Mouse (Mus musculus): Measurements from ENCODE around the gene Kri1. TPM values are rescaled to one million over a fixed set of nuclear protein-coding genes. Genes with fewer than 3 reads are reported as not detected.
"Not testable (repeated sequence)": the region's sequence is repeated elsewhere in the genome, so short reads cannot be mapped to it uniquely, and the experiment has no call there.

Gene Kri1
- polyA plus RNA-seq, 1 experiment from 2014 or later, result 13.6 TPM

DNA sequence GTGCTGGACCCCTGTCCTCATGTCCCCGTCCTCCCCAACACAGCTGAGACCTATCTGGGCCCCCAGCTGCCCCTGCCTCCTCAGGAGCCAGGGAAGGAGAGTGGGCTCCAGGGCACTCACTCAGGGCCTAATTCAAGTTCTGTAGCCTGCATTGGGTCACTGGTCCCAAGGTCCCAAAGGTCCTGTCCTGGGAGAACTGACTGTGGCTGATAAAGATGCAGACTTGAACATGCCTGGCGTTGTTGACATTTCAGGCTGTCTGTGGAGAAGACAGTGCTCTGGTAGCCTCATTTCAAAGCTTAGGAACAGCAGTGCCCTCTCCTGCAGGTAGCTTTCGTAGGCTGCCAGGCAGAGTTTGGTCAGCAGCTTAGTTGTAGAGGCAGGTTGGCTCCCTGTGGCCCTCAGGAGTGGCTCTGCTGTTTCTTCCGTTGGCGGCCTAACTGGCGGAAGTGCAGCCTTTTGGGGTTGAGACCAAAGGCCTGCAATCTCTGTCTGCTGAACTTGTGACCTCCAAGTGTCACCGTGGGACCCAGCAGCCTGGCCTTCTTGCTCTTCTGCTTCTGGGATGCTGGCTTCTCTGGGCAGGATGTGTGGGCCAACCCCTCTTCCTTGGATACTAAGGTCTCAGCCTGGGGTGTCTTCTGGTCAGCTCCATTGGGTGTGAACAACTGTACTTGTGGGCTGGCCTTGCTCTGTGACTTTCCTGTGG, 14.1 kb downstream of the Kri1 start:
- no peak overlapping the region for H3K4me3 ChIP-seq
- H3K4me2 ChIP-seq, result no peak overlapping the region
- WGBS, result 66% methylated on average over 7 of the region's 7 CpGs
- ATAC-seq (ENCODE audit: insufficient number of reproducible peaks, low FRiP score), result no peak
- no peaks in the 10 kb centered on the region for H3K27me3 ChIP-seq (replicated peaks)
- H3K9me3 ChIP-seq (replicated peaks), result no peaks in the 10 kb centered on the region
- peaks cover 27% of the 10 kb centered on the region for H3K4me1 ChIP-seq (replicated peaks)
- peak overlapping the region; percentile 24 for H3K27ac ChIP-seq (ENCODE audit: poor library complexity, severe bottlenecking)
- no peak overlapping the region for H3K9ac ChIP-seq
- peaks cover 98% of the 10 kb centered on the region for H3K36me3 ChIP-seq

DNA sequence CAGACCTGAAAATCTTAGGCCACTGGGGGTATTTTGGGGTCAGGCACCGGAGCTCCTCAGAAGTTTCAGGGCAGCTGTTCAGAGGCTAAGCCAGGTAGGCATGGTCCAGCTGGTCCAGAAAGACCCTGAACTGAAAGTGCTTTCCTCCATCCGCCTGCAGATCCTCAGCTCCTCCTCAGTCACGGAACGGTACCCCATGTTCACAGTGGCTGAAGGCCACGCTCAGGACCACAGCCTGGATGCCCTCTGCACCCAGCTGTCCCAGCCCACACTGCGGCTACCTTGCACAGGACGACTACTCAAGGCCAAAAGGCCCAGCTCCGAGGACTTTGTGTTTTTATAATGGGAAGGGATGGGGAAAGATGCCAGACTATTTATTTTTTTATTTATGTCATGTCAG, 14.7 kb downstream of the Kri1 start:
- no peaks in the 10 kb centered on the region for H3K27me3 ChIP-seq (replicated peaks)

DNA sequence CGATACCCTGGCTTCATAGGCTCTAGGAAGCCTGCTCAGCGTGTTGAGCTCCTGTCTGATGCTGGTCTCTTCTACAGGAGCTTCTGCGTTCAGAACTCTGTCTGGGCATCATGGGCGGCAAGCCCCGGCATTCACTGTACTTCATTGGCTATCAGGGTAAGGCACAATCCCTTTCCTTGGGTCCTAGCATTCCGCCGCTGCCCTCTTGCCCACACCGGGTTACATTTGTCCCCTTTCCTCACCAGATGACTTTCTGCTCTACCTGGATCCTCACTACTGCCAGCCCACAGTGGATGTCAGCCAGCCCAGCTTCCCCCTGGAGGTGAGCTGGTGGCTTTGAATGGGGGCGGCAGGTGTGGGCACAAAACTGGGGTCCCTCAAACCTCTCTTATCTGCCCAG, 15.4 kb downstream of the Kri1 start:
- H3K36me3 ChIP-seq, result peaks cover 97% of the 10 kb centered on the region
- H3K27ac ChIP-seq (ENCODE audit: poor library complexity, severe bottlenecking), result no peak overlapping the region
- H3K4me1 ChIP-seq (replicated peaks), result peaks cover 29% of the 10 kb centered on the region
- no peak for ATAC-seq (ENCODE audit: insufficient number of reproducible peaks, low FRiP score)
- H3K4me3 ChIP-seq, result no peak overlapping the region
- no peaks in the 10 kb centered on the region for H3K27me3 ChIP-seq (replicated peaks)
- H3K4me2 ChIP-seq, result no peak overlapping the region
- H3K9ac ChIP-seq, result no peak overlapping the region; the same call in 1 of the 2 replicates
- no peaks in the 10 kb centered on the region for H3K9me3 ChIP-seq (replicated peaks)
- 90% methylated on average over 9 of the region's 9 CpGs for WGBS

More for the DNA sequence above, 14.7 kb downstream of the Kri1 start:
- Histone ChIP-seq H3K4me3 (no peak overlapping the region), H3K9me3 (replicated peaks) (no peaks in the 10 kb centered on the region), H3K9ac (no peak overlapping the region), H3K27ac (ENCODE audit: poor library complexity, severe bottlenecking) (peak overlapping the region; percentile 24; the same call in 1 of the 2 replicates), H3K4me1 (replicated peaks) (peaks cover 27% of the 10 kb centered on the region), H3K36me3 (peaks cover 98% of the 10 kb centered on the region), H3K4me2 (no peak overlapping the region)
- 85% methylated on average over 8 of the region's 8 CpGs for WGBS
- ATAC-seq (ENCODE audit: insufficient number of reproducible peaks, low FRiP score), result no peak

DNA sequence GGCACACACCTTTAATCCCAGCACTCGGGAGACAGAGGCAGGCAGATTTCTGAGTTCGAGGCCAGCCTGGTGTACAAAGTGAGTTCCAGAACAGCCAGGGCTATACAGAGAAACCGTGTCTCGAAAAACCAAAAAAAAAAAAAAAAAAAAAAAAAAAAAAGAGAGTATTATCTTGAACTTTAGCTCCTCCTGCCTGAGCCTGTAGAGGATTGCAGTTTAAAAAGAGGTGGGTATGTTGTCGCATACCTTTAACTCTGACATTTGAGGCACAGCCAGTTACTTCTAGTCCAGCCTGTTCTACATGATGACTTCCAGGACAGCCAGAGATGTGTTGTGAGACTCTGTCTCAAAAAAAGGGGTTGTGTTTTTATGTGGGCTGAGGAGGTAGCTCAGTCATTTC, 18.2 kb downstream of the Kri1 start:
- WGBS, result 89% methylated on average over 5 of the region's 5 CpGs

DNA sequence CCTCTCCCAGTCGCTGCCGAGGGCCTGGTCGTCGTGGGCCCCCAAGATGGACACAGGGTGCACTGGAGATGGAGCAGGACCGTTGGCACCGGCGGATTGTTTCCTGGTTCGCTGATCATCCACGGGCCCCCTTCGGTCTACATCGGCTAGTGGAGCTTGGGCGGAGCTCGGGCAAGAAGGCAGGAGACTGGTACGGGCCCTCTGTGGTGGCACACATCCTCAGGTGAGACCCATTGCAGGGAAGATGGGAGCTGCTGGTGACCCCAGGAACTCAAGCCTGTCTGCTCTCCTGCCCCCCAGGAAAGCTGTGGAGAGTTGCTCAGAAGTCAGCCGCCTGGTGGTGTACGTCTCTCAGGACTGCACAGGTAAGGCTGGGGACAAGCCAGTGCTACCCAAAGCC, 19.5 kb downstream of the Kri1 start:
- Histone ChIP-seq H3K27me3 (replicated peaks) (no peaks in the 10 kb centered on the region), H3K9me3 (replicated peaks) (no peaks in the 10 kb centered on the region), H3K9ac (no peak overlapping the region), H3K36me3 (peaks cover 63% of the 10 kb centered on the region), H3K27ac (ENCODE audit: poor library complexity, severe bottlenecking) (no peak overlapping the region), H3K4me2 (no peak overlapping the region), H3K4me3 (no peak overlapping the region), H3K4me1 (replicated peaks) (peaks cover 28% of the 10 kb centered on the region)
- no peak for ATAC-seq (ENCODE audit: insufficient number of reproducible peaks, low FRiP score)
- WGBS, result 94% methylated on average over 16 of the region's 16 CpGs

More for the DNA sequence above, 18.2 kb downstream of the Kri1 start:
- H3K9ac ChIP-seq; ATAC-seq (ENCODE audit: insufficient number of reproducible peaks, low FRiP score); H3K27me3 ChIP-seq (replicated peaks); H3K4me3 ChIP-seq; H3K4me2 ChIP-seq; H3K9me3 ChIP-seq (replicated peaks); H3K27ac ChIP-seq (ENCODE audit: poor library complexity, severe bottlenecking): not testable (repeated sequence)
- H3K4me1 ChIP-seq (replicated peaks), result peaks cover 37% of the 10 kb centered on the region
- peaks cover 76% of the 10 kb centered on the region for H3K36me3 ChIP-seq

DNA sequence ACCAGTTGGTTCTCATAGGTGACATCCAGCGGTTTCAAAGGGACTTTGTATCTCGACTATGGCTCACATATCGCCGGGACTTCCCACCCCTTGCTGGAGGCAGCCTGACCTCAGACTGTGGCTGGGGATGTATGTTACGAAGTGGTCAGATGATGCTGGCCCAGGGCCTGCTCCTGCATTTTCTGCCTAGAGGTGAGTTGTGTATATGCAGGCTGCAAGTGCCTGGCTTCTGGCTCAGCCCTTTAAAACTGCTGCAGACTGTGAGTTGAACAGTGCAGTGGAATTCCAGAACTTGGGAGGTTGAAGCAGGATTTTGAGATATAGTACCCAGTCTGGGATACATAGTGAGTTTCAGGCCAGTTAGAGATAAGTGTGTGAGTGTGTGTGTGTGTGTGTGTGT, 20.9 kb downstream of the Kri1 start:
- ATAC-seq (ENCODE audit: insufficient number of reproducible peaks, low FRiP score), result no peak
- H3K27me3 ChIP-seq (replicated peaks), result no peaks in the 10 kb centered on the region
- WGBS, result 82% methylated on average over 5 of the region's 5 CpGs
- H3K27ac ChIP-seq (ENCODE audit: poor library complexity, severe bottlenecking), result no peak overlapping the region
- H3K4me3 ChIP-seq, result peak overlapping the region; percentile 70
- H3K36me3 ChIP-seq, result peaks cover 49% of the 10 kb centered on the region
- H3K9me3 ChIP-seq (replicated peaks), result no peaks in the 10 kb centered on the region
- H3K4me1 ChIP-seq (replicated peaks), result peaks cover 25% of the 10 kb centered on the region
- H3K4me2 ChIP-seq, result peak overlapping the region; percentile 85
- H3K9ac ChIP-seq, result 0 out of 2 replicates have a peak overlapping the region, but pooled peaks have one; percentile 91

DNA sequence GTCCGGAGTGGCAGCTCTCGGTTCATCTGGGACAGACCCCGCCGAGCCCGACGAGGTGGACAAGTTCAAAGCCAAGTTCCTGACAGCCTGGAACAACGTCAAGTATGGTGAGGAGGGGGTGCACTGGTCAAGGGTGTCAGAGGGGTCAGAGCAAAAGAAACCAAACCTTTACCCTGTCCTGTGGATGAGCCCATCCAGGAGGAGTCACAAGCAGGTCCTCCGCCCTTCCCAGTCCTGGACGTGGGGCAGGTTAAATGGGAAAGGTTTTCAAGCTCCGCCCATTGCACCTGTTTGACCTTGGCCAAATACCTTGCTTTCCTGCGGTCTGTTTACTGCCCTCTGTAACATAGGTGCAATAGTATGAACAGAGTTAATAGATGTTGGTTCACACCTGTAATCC, 22.2 kb downstream of the Kri1 start:
- Histone ChIP-seq H3K9ac (peak overlapping the region; percentile 91), H3K4me3 (peak overlapping the region; percentile 70), H3K36me3 (peaks cover 37% of the 10 kb centered on the region), H3K4me1 (replicated peaks) (peaks cover 25% of the 10 kb centered on the region), H3K27ac (ENCODE audit: poor library complexity, severe bottlenecking) (peak overlapping the region; percentile 10; the same call in 1 of the 2 replicates), H3K27me3 (replicated peaks) (no peaks in the 10 kb centered on the region), H3K4me2 (peak overlapping the region; percentile 85), H3K9me3 (replicated peaks) (no peaks in the 10 kb centered on the region)
- 6% methylated on average over 11 of the region's 11 CpGs for WGBS
- ATAC-seq (ENCODE audit: insufficient number of reproducible peaks, low FRiP score), result peak; percentile 19

DNA sequence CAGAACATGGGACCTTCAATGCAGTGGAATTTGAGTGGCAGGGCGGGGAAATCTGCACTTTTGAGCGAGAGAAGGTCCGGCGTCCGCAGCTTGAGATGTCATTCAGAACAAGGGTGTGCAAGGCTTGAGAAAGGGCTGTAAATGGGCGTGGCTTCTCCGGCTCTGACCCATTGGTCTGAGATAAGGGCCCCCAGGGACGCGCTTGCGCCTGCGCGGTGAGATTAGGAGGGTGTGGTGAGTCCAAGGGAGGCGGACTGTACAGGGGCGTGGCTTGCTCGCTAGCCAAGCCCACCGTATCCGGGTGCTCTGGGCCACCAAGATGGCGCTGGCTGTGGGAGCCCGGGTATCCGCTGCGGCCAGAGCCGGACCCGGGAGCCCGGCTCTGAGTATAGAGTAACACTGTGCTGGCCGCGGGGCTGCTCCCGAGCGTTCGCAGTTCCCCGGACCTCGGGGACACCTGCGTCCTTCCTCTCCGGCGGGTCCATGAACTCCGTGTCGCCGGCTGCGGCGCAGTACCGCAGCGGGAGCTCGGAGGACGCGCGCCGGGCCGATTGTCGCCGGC, 22.7 kb downstream of the Kri1 start, which contains the start of gene Atg4d:
Gene Atg4d (plus strand): TSS at position 294 of the 562 bp plus-strand sequence.
- Histone ChIP-seq H3K36me3 (peaks cover 31% of the 10 kb centered on the region), H3K4me2 (peak within 1 kb of the TSS; percentile 85), H3K27me3 (replicated peaks) (0 out of 2 replicates have a peak, but pooled peaks cover 2% of the 10 kb centered on the region), H3K4me1 (replicated peaks) (peaks cover 25% of the 10 kb centered on the region), H3K4me3 (peak within 1 kb of the TSS; percentile 70), H3K9ac (peak within 1 kb of the TSS; percentile 91), H3K9me3 (replicated peaks) (no peaks in the 10 kb centered on the region), H3K27ac (ENCODE audit: poor library complexity, severe bottlenecking) (peak within 1 kb of the TSS; percentile 74)
- ATAC-seq (ENCODE audit: insufficient number of reproducible peaks, low FRiP score), result peak; percentile 99
- 0% methylated on average over 49 of the region's 49 CpGs for WGBS

DNA sequence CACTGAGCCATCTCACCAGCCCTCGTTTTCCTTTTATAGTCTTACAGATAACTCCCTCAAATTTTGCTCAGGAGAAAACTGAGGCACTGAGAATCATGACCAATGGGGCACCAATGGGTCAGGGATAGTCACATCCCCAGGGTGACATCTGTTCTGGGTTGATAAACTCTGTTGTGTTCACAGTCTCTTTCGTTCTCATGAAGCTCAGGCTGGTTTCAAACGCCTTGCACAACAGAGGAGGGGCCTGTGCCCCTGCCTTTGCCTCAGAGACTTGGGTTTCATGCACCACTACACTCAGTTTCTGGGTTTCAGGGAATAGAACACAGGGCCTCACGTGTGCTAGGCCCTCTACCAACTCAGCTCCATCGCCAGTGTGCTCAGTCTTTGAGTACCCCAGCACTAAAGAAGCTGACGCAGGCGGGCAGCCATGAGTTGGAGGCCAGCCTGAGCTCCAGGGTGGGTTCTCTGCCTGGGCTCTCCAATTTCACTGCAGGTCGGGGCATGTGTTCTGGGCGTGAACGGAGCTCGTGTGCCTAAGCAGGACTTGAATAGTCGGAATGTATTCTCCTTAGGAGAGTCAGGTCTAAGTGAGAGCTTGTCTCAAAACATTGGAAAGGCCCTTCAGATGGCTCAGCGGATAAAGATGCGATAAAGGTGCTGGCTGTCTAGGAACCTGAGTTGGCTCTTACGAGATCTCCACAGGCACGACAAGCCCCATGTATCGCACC, 23.3 kb downstream of the Kri1 start:
- peaks cover 26% of the 10 kb centered on the region for H3K36me3 ChIP-seq
- H3K27me3 ChIP-seq (replicated peaks), result 0 out of 2 replicates have a peak, but pooled peaks cover 5% of the 10 kb centered on the region
- H3K4me1 ChIP-seq (replicated peaks), result peaks cover 25% of the 10 kb centered on the region
- no peaks in the 10 kb centered on the region for H3K9me3 ChIP-seq (replicated peaks)
- WGBS, result 15% methylated on average over 17 of the region's 17 CpGs
- peak; percentile 40; the same call in 1 of the 2 replicates for ATAC-seq (ENCODE audit: insufficient number of reproducible peaks, low FRiP score)
- H3K4me3 ChIP-seq, result peak overlapping the region; percentile 70
- H3K4me2 ChIP-seq, result peak overlapping the region; percentile 85
- H3K27ac ChIP-seq (ENCODE audit: poor library complexity, severe bottlenecking), result peak overlapping the region; percentile 74
- peak overlapping the region; percentile 34; the same call in 1 of the 2 replicates for H3K9ac ChIP-seq

DNA sequence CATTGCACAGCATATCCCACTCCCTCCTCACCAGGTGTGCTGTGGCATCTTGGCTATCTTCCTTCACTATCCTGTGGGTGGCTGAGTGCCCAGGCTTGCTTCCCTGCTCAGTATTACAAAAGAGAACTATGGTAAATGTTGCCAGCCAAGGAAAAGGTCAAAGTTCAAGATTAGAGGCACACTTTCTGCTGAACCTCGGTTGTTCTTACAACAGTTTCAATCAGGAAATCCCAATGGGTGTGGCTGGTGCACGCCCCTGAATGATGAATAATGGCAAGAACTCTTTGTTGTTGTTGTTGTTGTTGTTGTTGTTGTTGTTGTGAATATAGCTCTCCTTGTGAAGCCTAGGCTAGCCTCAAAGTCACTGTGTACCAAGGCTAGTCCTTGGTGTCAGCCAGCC, 25.9 kb downstream of the Kri1 start:
- H3K36me3 ChIP-seq, result peaks cover 2% of the 10 kb centered on the region; the same call in 1 of the 2 replicates
- no peak overlapping the region for H3K9ac ChIP-seq
- no peak for ATAC-seq (ENCODE audit: insufficient number of reproducible peaks, low FRiP score)
- no peak overlapping the region for H3K4me2 ChIP-seq
- no peaks in the 10 kb centered on the region for H3K9me3 ChIP-seq (replicated peaks)
- 0 out of 2 replicates have a peak, but pooled peaks cover 5% of the 10 kb centered on the region for H3K27me3 ChIP-seq (replicated peaks)
- WGBS, result 50% methylated on average over 2 of the region's 2 CpGs
- H3K4me1 ChIP-seq (replicated peaks), result peaks cover 18% of the 10 kb centered on the region
- no peak overlapping the region for H3K27ac ChIP-seq (ENCODE audit: poor library complexity, severe bottlenecking)
- H3K4me3 ChIP-seq, result no peak overlapping the region

DNA sequence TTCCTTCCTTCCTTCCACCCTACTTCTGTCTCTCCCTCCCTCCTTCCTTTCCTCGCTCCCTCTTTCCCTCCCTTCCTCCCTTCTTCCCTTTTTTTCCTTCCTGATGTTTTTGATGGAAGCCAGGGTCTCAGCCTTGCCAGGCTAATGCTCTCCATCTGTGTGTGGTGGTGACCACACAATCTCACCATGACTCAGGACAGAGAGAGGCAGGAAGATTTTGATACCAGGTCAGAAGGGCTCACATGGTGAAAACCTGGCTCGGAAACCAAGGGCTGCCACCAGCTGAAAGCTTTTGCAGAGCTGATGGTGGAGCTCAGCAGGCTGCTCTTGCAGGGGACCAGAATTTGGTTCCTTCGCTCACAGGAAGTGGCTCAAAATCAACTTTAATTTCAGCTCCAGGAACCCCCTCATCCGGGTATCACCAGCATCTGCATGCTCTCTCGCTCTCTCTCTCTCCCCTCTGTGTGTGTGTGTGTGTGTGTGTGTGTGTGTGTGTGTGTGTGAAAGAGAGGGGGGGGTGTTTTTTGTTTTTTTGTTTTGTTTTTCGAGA, 27.2 kb downstream of the Kri1 start:
- Histone ChIP-seq H3K36me3 (no peaks in the 10 kb centered on the region), H3K4me2 (no peak overlapping the region), H3K9ac (no peak overlapping the region), H3K9me3 (replicated peaks) (no peaks in the 10 kb centered on the region), H3K27me3 (replicated peaks) (0 out of 2 replicates have a peak, but pooled peaks cover 5% of the 10 kb centered on the region), H3K27ac (ENCODE audit: poor library complexity, severe bottlenecking) (no peak overlapping the region), H3K4me1 (replicated peaks) (peaks cover 6% of the 10 kb centered on the region), H3K4me3 (no peak overlapping the region)
- ATAC-seq (ENCODE audit: insufficient number of reproducible peaks, low FRiP score), result no peak
- WGBS, result 74% methylated on average over 6 of the region's 6 CpGs

All from heart, embryonic 12.5 days (tissue).